Mouse (Mus musculus): ENCODE results near the gene Mccc1. TPM values are rescaled to one million over a fixed set of nuclear protein-coding genes. Genes with fewer than 3 reads are reported as not detected.

Mccc1 gene
- total RNA-seq, 2 experiments from 2014 or later = 58.5 to 68.7 TPM

DNA sequence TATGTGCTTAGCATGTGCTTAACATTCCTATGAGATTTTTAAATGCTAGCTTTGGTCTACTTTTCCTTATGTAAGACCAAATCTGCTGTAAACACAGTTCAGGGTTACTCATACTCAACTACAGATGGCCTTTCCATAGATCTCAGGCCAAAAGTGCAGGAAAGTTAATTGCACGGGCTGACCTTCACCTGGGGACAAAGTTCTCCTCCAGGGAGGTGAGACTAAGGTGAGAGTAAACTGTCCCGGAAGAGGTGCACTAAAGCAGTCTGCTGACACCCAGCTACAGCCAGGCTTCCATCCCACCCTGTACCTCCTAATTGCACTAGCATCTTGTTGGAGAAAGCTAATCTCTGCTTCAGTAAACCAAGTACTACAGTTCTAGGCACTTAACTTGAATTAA lies 74.6 kb downstream of the Mccc1 start:
- intact Hi-C loops (cut with DNase I) = no loop called here
- no peak for DNase-seq

DNA sequence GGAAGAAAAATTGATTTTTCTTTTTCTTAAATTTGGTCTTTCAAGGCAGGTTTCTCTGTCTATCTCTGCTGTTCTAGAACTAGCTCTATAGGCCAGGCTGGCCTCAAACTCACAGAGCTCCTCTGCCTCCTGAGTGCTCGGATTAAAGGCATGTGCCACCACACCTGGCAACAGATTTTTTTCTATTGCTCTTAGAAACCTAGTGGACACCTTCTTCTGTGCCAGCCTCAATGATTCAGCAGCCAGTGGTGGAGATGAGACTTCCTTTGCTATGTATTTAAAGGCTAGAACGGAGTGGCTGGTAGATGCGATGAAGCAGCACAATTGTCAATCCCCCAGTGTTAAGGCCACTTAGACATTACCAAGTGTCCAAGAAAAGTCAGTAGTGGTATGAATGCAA lies 76.5 kb downstream of the Mccc1 start:
- no peak for DNase-seq
- intact Hi-C loops (cut with DNase I) = no loop called here

DNA sequence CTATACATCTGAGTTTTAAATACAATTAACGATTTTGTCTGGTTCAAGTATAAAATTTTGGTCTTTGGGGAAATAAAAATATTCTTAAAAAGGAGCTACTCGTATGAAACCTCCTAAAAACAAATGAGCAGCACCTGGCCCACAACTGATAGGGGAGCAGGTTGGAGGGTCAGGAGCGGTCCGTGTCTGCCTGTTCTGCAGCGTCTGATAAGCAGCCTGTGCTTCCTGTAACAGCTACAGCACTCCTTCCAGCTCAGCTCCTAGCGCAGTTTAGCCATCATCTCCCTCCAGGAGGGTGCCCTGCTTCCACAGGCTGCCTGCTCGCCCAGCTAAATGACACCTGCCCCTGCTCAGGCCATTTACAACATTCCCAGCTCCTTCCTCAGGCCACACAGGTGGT lies 77.0 kb downstream of the Mccc1 start:
- DNase-seq = no peak
- intact Hi-C loops (cut with DNase I) = no loop called here

DNA sequence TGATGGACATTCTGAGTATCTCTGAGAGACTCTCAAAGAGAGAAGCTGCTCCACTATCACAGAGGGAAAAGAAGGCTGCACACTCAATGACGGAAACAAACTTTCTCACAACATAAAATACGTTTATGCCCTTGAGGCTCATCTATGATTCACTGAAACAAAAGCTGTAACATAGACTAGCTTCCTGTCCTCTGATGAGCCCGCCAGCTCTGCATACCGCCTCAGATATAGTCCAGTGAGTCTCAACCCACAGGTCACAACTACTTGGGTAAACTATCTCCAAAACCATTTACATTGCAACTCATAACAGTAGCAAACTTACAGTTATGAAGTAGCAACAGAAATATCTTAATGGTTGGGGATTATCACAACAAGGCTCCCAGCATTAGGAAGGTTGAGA lies 78.0 kb downstream of the Mccc1 start:
- DNase-seq = no peak
- intact Hi-C loops (cut with DNase I) = no loop called here

DNA sequence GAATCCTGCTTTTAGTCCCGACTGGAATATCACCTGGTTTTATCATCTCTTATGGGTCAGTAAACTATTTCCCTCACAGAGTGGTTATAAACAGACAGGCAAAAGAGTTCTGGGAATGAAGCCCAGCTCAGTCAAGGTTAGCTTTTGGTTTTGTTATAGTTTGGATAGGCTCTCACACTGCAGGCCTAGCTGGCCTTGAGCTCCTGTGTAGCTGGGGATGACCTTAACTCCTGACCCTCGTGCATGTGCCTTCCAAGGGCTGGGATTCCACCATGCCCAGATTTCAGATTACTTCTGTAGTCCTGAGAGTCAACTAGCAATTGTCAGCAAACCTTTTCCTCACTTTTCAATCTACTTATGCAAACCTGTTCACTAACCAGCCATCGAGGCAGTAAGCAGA lies 82.2 kb downstream of the Mccc1 start:
- intact Hi-C loops (cut with DNase I) = no loop called here

More for the DNA sequence above, 82.2 kb downstream of the Mccc1 start:
- DNase-seq = no peak

Other genes with a start within 250 kb of the Mccc1 start
- 10 to 100 TPM; 34.8 to 35.9 TPM for gene Atp11b, start 246.6 kb downstream of the Mccc1 start, total RNA-seq (2021)
- gene Dcun1d1, start 63.2 kb downstream of the Mccc1 start, total RNA-seq (2021) = 10 to 100 TPM; 61.8 to 64.0 TPM
- not detected for gene Ccdc144b, start 52.9 kb upstream of the Mccc1 start, total RNA-seq (2021)
- gene Acad9, start 65.3 kb upstream of the Mccc1 start, total RNA-seq (2021) = 10 to 100 TPM; 46.8 to 59.2 TPM
- gene D3Ertd254e, start 150.3 kb upstream of the Mccc1 start, total RNA-seq (2021) = 1 to 10 TPM; 4.3 to 4.4 TPM
- not detected for gene Qrfpr, start 221.6 kb upstream of the Mccc1 start, total RNA-seq (2021)